Mouse (Mus musculus) hindbrain, embryonic 12.5 days (tissue): Measurements from ENCODE around the gene Cyb5d2. TPM values are rescaled to one million over a fixed set of nuclear protein-coding genes. Genes with fewer than 3 reads are reported as not detected.
"Not testable (repeated sequence)": the region's sequence is repeated elsewhere in the genome, so short reads cannot be mapped to it uniquely, and the experiment has no call there.

Experiments
- ATAC-seq: fragments of 200-750 bp; cut with Nextera tagmentation; 2 replicates; pipeline ENCODE4 v1.8.0; 2017; ENCODE audit warnings: moderate TSS enrichment; ENCODE audit not compliant: low FRiP score
- H3K27ac ChIP-seq: fragments of 300-500 bp; sonication (generic); 2 replicates; pipeline ENCODE4 v1.5.1; 2016; ENCODE audit warnings: mild to moderate bottlenecking
- H3K27me3 ChIP-seq: fragments of 300-500 bp; sonication (generic); 2 replicates; pipeline ENCODE4 v1.6.1; 2016; ENCODE audit warnings: mild to moderate bottlenecking
- H3K36me3 ChIP-seq: fragments of 300-500 bp; sonication (generic); 2 replicates; pipeline ENCODE4 v1.6.1; 2016; ENCODE audit warnings: mild to moderate bottlenecking
- H3K4me1 ChIP-seq: fragments of 300-500 bp; sonication (generic); 2 replicates; pipeline ENCODE4 v1.6.1; 2016
- H3K4me2 ChIP-seq: fragments of 300-500 bp; sonication (generic); replicated peaks from 2 replicates; pipeline ENCODE4 v1.6.1; 2016; ENCODE audit warnings: mild to moderate bottlenecking
- H3K4me3 ChIP-seq: fragments of 300-500 bp; sonication (generic); 2 replicates; pipeline ENCODE4 v1.5.1; 2016; ENCODE audit warnings: mild to moderate bottlenecking
- H3K9ac ChIP-seq: fragments of 300-500 bp; sonication (generic); 2 replicates; pipeline ENCODE4 v1.6.1; 2016; ENCODE audit warnings: mild to moderate bottlenecking, moderate library complexity
- H3K9me3 ChIP-seq: fragments of 300-500 bp; sonication (generic); replicated peaks from 2 replicates; pipeline ENCODE4 v1.6.1; 2016; ENCODE audit warnings: mild to moderate bottlenecking
- WGBS: fragments of 180-500 bp; shearing (Covaris S2); methylation state at CpG from one replicate; pipeline ENCODE4 v1.1.7; 2016; 5-methylcytosine and 5-hydroxymethylcytosine counted together
- polyA plus RNA-seq: library from polyadenylated mRNA; unstranded; fragments of >200 nt; fragmentation: Nextera tagmentation; extraction: Ambion mirVana; gene quantifications from 2 replicates; pipeline ENCODE4 v1.2.1, GENCODE M21; 2016

Gene Cyb5d2
- polyA plus RNA-seq, 1 experiment from 2014 or later: 6.3 TPM

- H3K27me3 ChIP-seq: no peaks in the 10 kb centered on the region
- H3K4me3 ChIP-seq: no peak overlapping the region
- no peaks in the 10 kb centered on the region for H3K4me1 ChIP-seq
- no peak overlapping the region for H3K9ac ChIP-seq
- no peaks in the 10 kb centered on the region for H3K9me3 ChIP-seq
- H3K27ac ChIP-seq: no peak overlapping the region
- no peaks in the 10 kb centered on the region for H3K36me3 ChIP-seq
- no peak overlapping the region for H3K4me2 ChIP-seq
- no peak for ATAC-seq
Observed at GRCm38 (mm10) chr11:72804586-72804985, 8.6 kb upstream of the Cyb5d2 start.

GRCm38 (mm10) chr11:72803038-72803437 lies 7.1 kb upstream of the Cyb5d2 start:
- Histone ChIP-seq H3K9me3 (no peaks in the 10 kb centered on the region), H3K9ac (no peak overlapping the region), H3K4me2 (no peak overlapping the region), H3K36me3 (no peaks in the 10 kb centered on the region), H3K27me3 (no peaks in the 10 kb centered on the region), H3K4me3 (no peak overlapping the region), H3K27ac (no peak overlapping the region), H3K4me1 (no peaks in the 10 kb centered on the region)
- ATAC-seq: no peak
- WGBS: 83% methylated on average over 3 of the region's 3 CpGs

- Histone ChIP-seq H3K36me3 (no peaks in the 10 kb centered on the region), H3K9ac (no peak overlapping the region), H3K4me1 (peaks cover 10% of the 10 kb centered on the region), H3K9me3 (no peaks in the 10 kb centered on the region), H3K27me3 (no peaks in the 10 kb centered on the region), H3K4me2 (no peak overlapping the region), H3K27ac (no peak overlapping the region), H3K4me3 (no peak overlapping the region)
- ATAC-seq: no peak
Observed at GRCm38 (mm10) chr11:72801182-72801581, 5.2 kb upstream of the Cyb5d2 start.

- Histone ChIP-seq H3K27me3 (no peaks in the 10 kb centered on the region), H3K4me1 (peaks cover 12% of the 10 kb centered on the region), H3K4me2 (no peak overlapping the region), H3K4me3 (no peak overlapping the region), H3K9me3 (no peaks in the 10 kb centered on the region), H3K9ac (no peak overlapping the region), H3K36me3 (no peaks in the 10 kb centered on the region), H3K27ac (no peak overlapping the region)
- no peak for ATAC-seq
Observed at GRCm38 (mm10) chr11:72798112-72798511, 2.2 kb upstream of the Cyb5d2 start.

GRCm38 (mm10) chr11:72796773-72797338 lies 914 bp upstream of the Cyb5d2 start:
- Histone ChIP-seq H3K4me3 (peak overlapping the region; percentile 99), H3K9me3 (no peaks in the 10 kb centered on the region), H3K27ac (no peak overlapping the region; the same call in 1 of the 2 replicates), H3K27me3 (no peaks in the 10 kb centered on the region), H3K36me3 (no peaks in the 10 kb centered on the region), H3K9ac (peak overlapping the region; percentile 93), H3K4me1 (peaks cover 12% of the 10 kb centered on the region), H3K4me2 (peak overlapping the region; percentile 88)
- WGBS: 20% methylated on average over 10 of the region's 10 CpGs
- ATAC-seq: no peak

GRCm38 (mm10) chr11:72796296-72796687 lies 350 bp upstream of the Cyb5d2 start:
- peak overlapping the region; percentile 93 for H3K9ac ChIP-seq
- H3K4me2 ChIP-seq: peak overlapping the region; percentile 88
- WGBS: under 1% methylated on average over 42 of the region's 42 CpGs
- ATAC-seq: peak; percentile 72
- peak overlapping the region; percentile 99 for H3K4me3 ChIP-seq
- no peaks in the 10 kb centered on the region for H3K27me3 ChIP-seq
- no peaks in the 10 kb centered on the region for H3K9me3 ChIP-seq
- no peaks in the 10 kb centered on the region for H3K36me3 ChIP-seq
- H3K4me1 ChIP-seq: peaks cover 12% of the 10 kb centered on the region
- H3K27ac ChIP-seq: peak overlapping the region; percentile 82

GRCm38 (mm10) chr11:72795149-72795454 lies 840 bp downstream of the Cyb5d2 start:
- peak overlapping the region; percentile 93 for H3K9ac ChIP-seq
- peak overlapping the region; percentile 82 for H3K27ac ChIP-seq
- H3K4me3 ChIP-seq: peak overlapping the region; percentile 99
- no peaks in the 10 kb centered on the region for H3K27me3 ChIP-seq
- peak overlapping the region; percentile 88 for H3K4me2 ChIP-seq
- WGBS: 20% methylated on average over 14 of the region's 14 CpGs
- H3K36me3 ChIP-seq: no peaks in the 10 kb centered on the region
- ATAC-seq: peak; percentile 62
- H3K9me3 ChIP-seq: no peaks in the 10 kb centered on the region
- peaks cover 12% of the 10 kb centered on the region for H3K4me1 ChIP-seq

GRCm38 (mm10) chr11:72792033-72792432 lies 3.9 kb downstream of the Cyb5d2 start:
- ATAC-seq: no peak
- Histone ChIP-seq H3K36me3 (no peaks in the 10 kb centered on the region), H3K4me1 (peaks cover 6% of the 10 kb centered on the region), H3K4me3 (no peak overlapping the region), H3K9me3 (no peaks in the 10 kb centered on the region), H3K27me3 (no peaks in the 10 kb centered on the region), H3K27ac (no peak overlapping the region), H3K9ac (no peak overlapping the region), H3K4me2 (no peak overlapping the region)

- Histone ChIP-seq H3K9me3 (no peaks in the 10 kb centered on the region), H3K27ac (no peak overlapping the region), H3K4me3 (no peak overlapping the region), H3K27me3 (no peaks in the 10 kb centered on the region), H3K4me1 (no peaks in the 10 kb centered on the region), H3K9ac (no peak overlapping the region), H3K4me2 (no peak overlapping the region), H3K36me3 (no peaks in the 10 kb centered on the region)
- WGBS: 81% methylated on average over 3 of the region's 3 CpGs
- ATAC-seq: no peak
Observed at GRCm38 (mm10) chr11:72782503-72782902, 13.4 kb downstream of the Cyb5d2 start.

- Histone ChIP-seq H3K4me2 (no peak overlapping the region), H3K36me3 (no peaks in the 10 kb centered on the region), H3K27ac (no peak overlapping the region), H3K4me1 (no peaks in the 10 kb centered on the region), H3K4me3 (no peak overlapping the region), H3K27me3 (no peaks in the 10 kb centered on the region), H3K9me3 (no peaks in the 10 kb centered on the region), H3K9ac (no peak overlapping the region)
- 76% methylated on average over 2 of the region's 2 CpGs for WGBS
- no peak for ATAC-seq
Observed at GRCm38 (mm10) chr11:72782103-72782502, 13.8 kb downstream of the Cyb5d2 start.

GRCm38 (mm10) chr11:72778957-72779356 lies 17.0 kb downstream of the Cyb5d2 start:
- no peak for ATAC-seq
- no peak overlapping the region for H3K27ac ChIP-seq

GRCm38 (mm10) chr11:72772611-72773010 lies 23.3 kb downstream of the Cyb5d2 start:
- 41% methylated on average over 1 of the region's 1 CpGs for WGBS
- not testable (repeated sequence) for H3K9me3 ChIP-seq, H3K4me1 ChIP-seq, H3K4me3 ChIP-seq, H3K27ac ChIP-seq, H3K4me2 ChIP-seq, ATAC-seq, H3K27me3 ChIP-seq, H3K9ac ChIP-seq
- H3K36me3 ChIP-seq: peaks cover 16% of the 10 kb centered on the region

More at GRCm38 (mm10) chr11:72778957-72779356, 17.0 kb downstream of the Cyb5d2 start:
- Histone ChIP-seq H3K27me3 (no peaks in the 10 kb centered on the region), H3K36me3 (no peaks in the 10 kb centered on the region), H3K9me3 (no peaks in the 10 kb centered on the region), H3K4me1 (no peaks in the 10 kb centered on the region), H3K4me3 (no peak overlapping the region), H3K9ac (no peak overlapping the region), H3K4me2 (no peak overlapping the region)

- 84% methylated on average over 4 of the region's 4 CpGs for WGBS
- H3K27me3 ChIP-seq: no peaks in the 10 kb centered on the region
- H3K27ac ChIP-seq: no peak overlapping the region
- H3K9me3 ChIP-seq: no peaks in the 10 kb centered on the region
- H3K9ac ChIP-seq: no peak overlapping the region
- H3K36me3 ChIP-seq: peaks cover 23% of the 10 kb centered on the region
- H3K4me2 ChIP-seq: no peak overlapping the region
- H3K4me1 ChIP-seq: no peaks in the 10 kb centered on the region
- no peak overlapping the region for H3K4me3 ChIP-seq
- ATAC-seq: no peak
Observed at GRCm38 (mm10) chr11:72771461-72771860, 24.5 kb downstream of the Cyb5d2 start.
